Mouse (Mus musculus): ENCODE results near the gene Ube2l3. TPM values are rescaled to one million over a fixed set of nuclear protein-coding genes. Genes with fewer than 3 reads are reported as not detected.

Ube2l3 gene
- polyA plus RNA-seq, 2 experiments, result 65.1 to 218 TPM

DNA sequence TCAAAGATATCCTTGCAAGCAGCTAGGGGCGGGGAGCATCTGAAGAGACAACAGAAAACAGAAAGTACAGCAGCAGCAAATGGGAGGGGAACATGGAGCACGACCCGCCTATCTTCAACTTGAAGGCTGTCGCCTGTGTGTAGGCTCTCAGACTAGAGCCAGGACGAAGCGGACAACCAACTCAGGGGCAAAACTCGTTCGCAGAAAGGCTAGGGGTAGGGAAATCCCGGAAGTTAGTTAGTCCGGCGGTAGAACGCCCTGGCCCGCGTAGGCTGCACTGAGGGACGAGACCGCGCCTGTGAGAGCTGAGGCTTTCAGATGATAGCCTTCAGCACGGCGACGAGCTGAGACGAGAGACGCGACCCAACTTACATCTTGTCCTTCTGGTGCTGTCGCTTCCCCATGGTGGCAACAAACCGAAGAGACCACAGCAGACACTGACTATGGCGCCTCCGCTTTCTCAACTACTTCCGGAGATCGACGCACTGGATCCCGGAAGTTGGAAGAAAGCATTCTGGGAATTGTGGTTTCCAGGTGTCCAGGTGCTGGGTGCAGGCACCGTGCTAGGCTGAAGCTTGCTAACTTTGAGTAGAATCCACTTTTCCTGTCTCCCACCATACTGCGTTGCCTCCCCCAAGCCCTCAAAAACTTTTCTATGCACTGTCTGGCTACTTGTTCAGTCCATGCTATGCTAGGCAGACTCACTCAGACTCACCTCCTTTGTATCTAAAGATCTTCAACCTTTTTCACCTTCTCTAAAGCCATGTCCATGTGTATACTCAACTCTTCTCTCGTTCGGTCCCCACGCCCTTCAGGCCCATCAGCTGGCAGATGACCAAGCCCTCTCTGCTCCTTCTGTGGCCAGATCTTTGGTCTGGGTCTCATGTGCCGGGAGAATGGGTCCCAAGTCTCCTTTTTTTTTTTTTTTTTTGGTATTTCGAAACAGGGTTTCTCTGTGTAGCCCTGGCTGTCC is 91.4 kb downstream of the Ube2l3 start, which contains the start of gene Ppil2:
Gene Ppil2, minus strand, starts transcription at position 487 of the 973 bp plus-strand sequence.
- 5% methylated on average over 38 of the region's 38 CpGs for WGBS (ENCODE audit: insufficient replicate concordance)
- Histone ChIP-seq H3K9ac (replicated peaks) (peak within 1 kb of the TSS; percentile 83), H3K9me3 (ENCODE audit: control insufficient read depth, low read length) (no peaks in the 10 kb centered on the region), H3K4me3 (ENCODE audit: insufficient read depth in 1 of 2, low read depth in 2 of 2, low read length in 2 of 2) (peak within 1 kb of the TSS; percentile 81 to 88), H3K4me2 (ENCODE audit: low read depth) (peak within 1 kb of the TSS; percentile 79), H3K36me3 (replicated peaks; ENCODE audit: control insufficient read depth, insufficient read depth, low read depth) (peaks cover 20% of the 10 kb centered on the region), H3K4me1 (replicated peaks; ENCODE audit: control insufficient read depth in 2 of 2, insufficient read depth in 2 of 2, low read length in 1 of 2) (peaks cover 3 to 6% of the 10 kb centered on the region in 2 experiments), H3K27ac (peak within 1 kb of the TSS; percentile 49), H3K27me3 (ENCODE audit: control insufficient read depth, insufficient read depth, low read length) (no peaks in the 10 kb centered on the region)
- ATAC-seq (ENCODE audit: insufficient read depth), result peak; percentile 87
- DNase-seq (ENCODE audit: low read depth in 3 of 3, low spot score in 3 of 3), result peak; percentile 64 to 77 (median 72)
- TF ChIP-seq EP300 (IDR thresholded peaks at IDR 0.05; ENCODE audit: low read depth) (no peak), CTCF (IDR thresholded peaks at IDR 0.05; ENCODE audit: low read depth) (0 out of 2 replicates have a peak, but pooled peaks have one; percentile 7)

DNA sequence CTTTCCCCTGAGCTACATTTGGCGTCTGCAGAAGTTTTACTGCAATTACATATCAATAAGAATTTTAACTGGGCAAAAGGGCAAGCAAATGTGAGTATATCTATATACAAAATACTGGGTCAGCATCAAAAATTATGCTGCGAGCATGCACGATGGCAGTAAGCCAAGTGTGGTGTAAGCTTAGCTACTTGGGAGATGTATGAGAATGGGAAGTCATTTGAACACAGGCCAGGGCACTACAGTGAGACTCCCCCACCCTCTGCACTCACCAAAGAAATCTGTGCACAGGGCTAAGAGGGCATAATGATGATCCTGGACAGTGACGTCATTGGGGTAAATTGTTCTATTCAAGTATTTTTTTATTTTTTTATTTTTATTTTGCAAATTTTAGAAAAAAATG is 97.8 kb downstream of the Ube2l3 start:
- ATAC-seq (ENCODE audit: insufficient read depth) (no peak), DNase-seq (ENCODE audit: low read depth in 3 of 3, low spot score in 3 of 3) (no peak)
- no peaks in the 10 kb centered on the region for H3K9me3 ChIP-seq (ENCODE audit: control insufficient read depth, low read length)
- no peak overlapping the region for H3K4me2 ChIP-seq (ENCODE audit: low read depth)
- H3K27ac ChIP-seq, result no peak overlapping the region
- H3K4me1 ChIP-seq (replicated peaks; ENCODE audit: control insufficient read depth in 2 of 2, insufficient read depth in 2 of 2, low read length in 1 of 2), result no peaks in the 10 kb centered on the region
- peaks cover 44% of the 10 kb centered on the region for H3K36me3 ChIP-seq (replicated peaks; ENCODE audit: control insufficient read depth, insufficient read depth, low read depth)
- TF ChIP-seq CTCF (IDR thresholded peaks at IDR 0.05; ENCODE audit: low read depth) (no peak), EP300 (IDR thresholded peaks at IDR 0.05; ENCODE audit: low read depth) (no peak)
- WGBS (ENCODE audit: insufficient replicate concordance), result 80% methylated on average over 4 of the region's 4 CpGs
- no peak overlapping the region for H3K4me3 ChIP-seq (ENCODE audit: insufficient read depth in 1 of 2, low read depth in 2 of 2, low read length in 2 of 2)
- H3K27me3 ChIP-seq (ENCODE audit: control insufficient read depth, insufficient read depth, low read length), result no peaks in the 10 kb centered on the region
- no peak overlapping the region for H3K9ac ChIP-seq (replicated peaks)

DNA sequence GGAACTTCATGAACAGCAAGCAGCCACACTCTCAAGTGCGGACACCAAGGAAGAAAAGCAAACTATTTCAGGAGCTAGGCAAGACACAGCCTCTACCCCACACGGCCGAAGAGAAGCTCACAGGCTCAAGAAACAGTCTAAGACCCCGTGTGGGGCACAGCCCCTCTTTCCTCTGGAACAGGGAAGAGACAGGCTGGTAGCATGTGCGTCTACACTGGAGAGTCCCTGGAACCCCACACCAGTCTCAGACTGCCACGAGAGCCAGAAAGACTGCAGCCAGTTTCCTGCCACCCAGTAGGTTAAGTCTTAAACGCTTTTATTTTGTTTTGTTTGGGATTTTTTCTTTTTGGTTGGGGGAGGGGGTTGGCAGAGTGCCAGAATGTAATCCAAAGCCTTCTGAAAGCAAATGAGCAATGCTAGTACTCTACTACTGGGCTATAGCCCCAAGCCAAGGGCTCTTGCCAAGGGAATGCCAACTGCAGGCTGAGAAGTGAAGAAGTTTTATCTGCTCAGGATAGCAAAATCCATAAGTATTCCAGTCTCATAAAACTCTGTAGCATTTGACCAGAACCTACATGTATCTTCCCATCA is 99.7 kb downstream of the Ube2l3 start:
- Histone ChIP-seq H3K4me1 (replicated peaks; ENCODE audit: control insufficient read depth in 2 of 2, insufficient read depth in 2 of 2, low read length in 1 of 2) (no peaks in the 10 kb centered on the region), H3K9me3 (ENCODE audit: control insufficient read depth, low read length) (no peaks in the 10 kb centered on the region), H3K27ac (no peak overlapping the region), H3K27me3 (ENCODE audit: control insufficient read depth, insufficient read depth, low read length) (no peaks in the 10 kb centered on the region), H3K36me3 (replicated peaks; ENCODE audit: control insufficient read depth, insufficient read depth, low read depth) (peaks cover 46% of the 10 kb centered on the region), H3K9ac (replicated peaks) (no peak overlapping the region), H3K4me3 (ENCODE audit: insufficient read depth in 1 of 2, low read depth in 2 of 2, low read length in 2 of 2) (no peak overlapping the region), H3K4me2 (ENCODE audit: low read depth) (no peak overlapping the region)
- DNase-seq (ENCODE audit: low read depth in 3 of 3, low spot score in 3 of 3), result no peak
- ATAC-seq (ENCODE audit: insufficient read depth), result no peak
- 74% methylated on average over 7 of the region's 7 CpGs for WGBS (ENCODE audit: insufficient replicate concordance)
- TF ChIP-seq EP300 (IDR thresholded peaks at IDR 0.05; ENCODE audit: low read depth), result no peak
- TF ChIP-seq CTCF (IDR thresholded peaks at IDR 0.05; ENCODE audit: low read depth), result no peak

MicroRNAs within 50 kb of the gene (microRNA counts, 519-probe panel; counts per million panel counts)
- microRNA mmu-miR-130b, result 6,836 counts per million, percentile 63 among the panel's probes with 10 or more counts
- 69.9 counts per million for microRNA mmu-miR-301b

Small RNAs within 50 kb of the gene (microRNA-seq; reads per million reads assigned to microRNA genes)
- 6,086 reads per million, percentile 88 among the genes with 10 or more reads in this experiment for gene Mir130b
- 79.5 reads per million, percentile 45 among the genes with 10 or more reads in this experiment for gene Mir301b

Other genes with a start within 250 kb of the Ube2l3 start
- 41.1 and 55.1 TPM in 2 replicates for gene Mapk1, start 219.3 kb downstream of the Ube2l3 start, polyA plus RNA-seq (2012; rRNA removed)
- 91.6 and 107 TPM in 2 replicates for gene Mapk1, start 219.3 kb downstream of the Ube2l3 start, polyA plus RNA-seq (2014; fragmentation: Nextera tagmentation; extraction: Ambion mirVana)
- gene Ypel1, start 133.0 kb downstream of the Ube2l3 start, polyA plus RNA-seq (2012; rRNA removed), result 0.20 and 0.51 TPM in 2 replicates
- gene Ypel1, start 133.0 kb downstream of the Ube2l3 start, polyA plus RNA-seq (2014; fragmentation: Nextera tagmentation; extraction: Ambion mirVana), result 0.43 and 0.94 TPM in 2 replicates
- 29.1 and 33.4 TPM in 2 replicates for gene Ppil2, start 91.4 kb downstream of the Ube2l3 start, polyA plus RNA-seq (2012; rRNA removed)
- gene Ppil2, start 91.4 kb downstream of the Ube2l3 start, polyA plus RNA-seq (2014; fragmentation: Nextera tagmentation; extraction: Ambion mirVana), result 46.1 and 50.5 TPM in 2 replicates
- gene 2610318N02Rik, start 77.5 kb downstream of the Ube2l3 start, polyA plus RNA-seq (2012; rRNA removed), result 18.8 and 21.5 TPM in 2 replicates
- gene 2610318N02Rik, start 77.5 kb downstream of the Ube2l3 start, polyA plus RNA-seq (2014; fragmentation: Nextera tagmentation; extraction: Ambion mirVana), result 15.2 and 16.7 TPM in 2 replicates
- gene Sdf2l1, start 70.3 kb downstream of the Ube2l3 start, polyA plus RNA-seq (2012; rRNA removed), result 22.4 and 23.3 TPM in 2 replicates
- 38.3 and 41.0 TPM in 2 replicates for gene Sdf2l1, start 70.3 kb downstream of the Ube2l3 start, polyA plus RNA-seq (2014; fragmentation: Nextera tagmentation; extraction: Ambion mirVana)
- 10.2 and 10.8 TPM in 2 replicates for gene Ydjc, start 58.0 kb downstream of the Ube2l3 start, polyA plus RNA-seq (2012; rRNA removed)
- 7.9 and 9.6 TPM in 2 replicates for gene Ydjc, start 58.0 kb downstream of the Ube2l3 start, polyA plus RNA-seq (2014; fragmentation: Nextera tagmentation; extraction: Ambion mirVana)
- gene Ccdc116, start 55.4 kb downstream of the Ube2l3 start, polyA plus RNA-seq (2012; rRNA removed), result 0.92 and 1.0 TPM in 2 replicates
- 0.37 and 0.51 TPM in 2 replicates for gene Ccdc116, start 55.4 kb downstream of the Ube2l3 start, polyA plus RNA-seq (2014; fragmentation: Nextera tagmentation; extraction: Ambion mirVana)
- 0.01 and 0.03 TPM in 2 replicates for gene Rimbp3, start 6.0 kb upstream of the Ube2l3 start, polyA plus RNA-seq (2012; rRNA removed)
- 0.05 and 0.06 TPM in 2 replicates for gene Rimbp3, start 6.0 kb upstream of the Ube2l3 start, polyA plus RNA-seq (2014; fragmentation: Nextera tagmentation; extraction: Ambion mirVana)
- 2.0 and 2.2 TPM in 2 replicates for gene Hic2, start 30.9 kb upstream of the Ube2l3 start, polyA plus RNA-seq (2012; rRNA removed)
- gene Hic2, start 30.9 kb upstream of the Ube2l3 start, polyA plus RNA-seq (2014; fragmentation: Nextera tagmentation; extraction: Ambion mirVana), result 2.0 TPM in 2 replicates
- 2.9 and 4.3 TPM in 2 replicates for gene Tmem191c, start 73.4 kb upstream of the Ube2l3 start, polyA plus RNA-seq (2012; rRNA removed)
- 1.6 TPM in 2 replicates for gene Tmem191c, start 73.4 kb upstream of the Ube2l3 start, polyA plus RNA-seq (2014; fragmentation: Nextera tagmentation; extraction: Ambion mirVana)
- 101 and 113 TPM in 2 replicates for gene Serpind1, start 128.7 kb upstream of the Ube2l3 start, polyA plus RNA-seq (2012; rRNA removed)
- 154 and 169 TPM in 2 replicates for gene Serpind1, start 128.7 kb upstream of the Ube2l3 start, polyA plus RNA-seq (2014; fragmentation: Nextera tagmentation; extraction: Ambion mirVana)
- gene Snap29, start 203.3 kb upstream of the Ube2l3 start, polyA plus RNA-seq (2012; rRNA removed), result 3.1 and 4.3 TPM in 2 replicates
- 4.5 and 4.9 TPM in 2 replicates for gene Snap29, start 203.3 kb upstream of the Ube2l3 start, polyA plus RNA-seq (2014; fragmentation: Nextera tagmentation; extraction: Ambion mirVana)
- gene Pi4ka, start 203.7 kb upstream of the Ube2l3 start, polyA plus RNA-seq (2012; rRNA removed), result 15.9 and 19.0 TPM in 2 replicates
- gene Pi4ka, start 203.7 kb upstream of the Ube2l3 start, polyA plus RNA-seq (2014; fragmentation: Nextera tagmentation; extraction: Ambion mirVana), result 13.7 and 16.8 TPM in 2 replicates
- 6.8 and 8.0 TPM in 2 replicates for gene Crkl, start 249.3 kb upstream of the Ube2l3 start, polyA plus RNA-seq (2012; rRNA removed)
- 18.8 and 25.0 TPM in 2 replicates for gene Crkl, start 249.3 kb upstream of the Ube2l3 start, polyA plus RNA-seq (2014; fragmentation: Nextera tagmentation; extraction: Ambion mirVana)

All from liver, embryonic 14.5 days (tissue).